Mouse (Mus musculus) CH12.LX (cell line): ENCODE measurements at regions not wholly inside any gene's neighbourhood (a gene's known extent, or its start where the extent isn't known, plus 50 kb on each side); places are given as distances from the start of the nearest gene placed in this dataset.

ENCODE experiments used
- CHD2 ChIP-seq: IDR thresholded peaks from 2 replicates; pipeline ENCODE4 v1.6.1; 2011; ENCODE audit warnings: low read length, improper control_type of control experiment
- CTCF ChIP-seq, 2 experiments: IDR thresholded peaks in 1 of 2; conservative IDR thresholded peaks in 1 of 2; 2 replicates each; pipeline ENCODE4 v1.5.1; 2011 to 2012; ENCODE audit warnings: low read depth in 2 of 2, low read length in 2 of 2, improper control_type of control experiment in 1 of 2, inconsistent platforms in 1 of 2, mild to moderate bottlenecking in 1 of 2, moderate library complexity in 1 of 2
- EP300 ChIP-seq: IDR thresholded peaks from 2 replicates; pipeline ENCODE4 v1.6.1; 2011; ENCODE audit warnings: low read length, improper control_type of control experiment
- GABPA ChIP-seq: IDR thresholded peaks from 2 replicates; pipeline ENCODE4 v1.6.1; 2012; ENCODE audit warnings: low read depth, low read length, improper control_type of control experiment, inconsistent platforms; ENCODE audit not compliant: insufficient replicate concordance
- HCFC1 ChIP-seq: IDR thresholded peaks from 2 replicates; pipeline ENCODE4 v1.6.1; 2012; ENCODE audit warnings: low read depth, mild to moderate bottlenecking, inconsistent platforms, low read length, improper control_type of control experiment
- MXI1 ChIP-seq: IDR thresholded peaks from 2 replicates; pipeline ENCODE4 v1.6.1; 2011; ENCODE audit warnings: mild to moderate bottlenecking, low read depth, low read length, improper control_type of control experiment
- NELFE ChIP-seq: IDR thresholded peaks from 2 replicates; pipeline ENCODE4 v1.6.1; 2011; ENCODE audit warnings: low read depth, low read length, improper control_type of control experiment
- POLR2A ChIP-seq: IDR thresholded peaks from 2 replicates; pipeline ENCODE4 v1.6.1; 2011; ENCODE audit warnings: low read depth, mild to moderate bottlenecking, improper control_type of control experiment, low read length
- POLR2AphosphoS2 ChIP-seq: IDR thresholded peaks from 2 replicates; pipeline ENCODE4 v1.6.1; 2011; ENCODE audit warnings: low read depth, low read length, improper control_type of control experiment
- SIN3A ChIP-seq: IDR thresholded peaks from 2 replicates; pipeline ENCODE4 v1.6.1; 2012; ENCODE audit warnings: low read length, improper control_type of control experiment, inconsistent platforms
- SMC3 ChIP-seq: IDR thresholded peaks from 2 replicates; pipeline ENCODE4 v1.6.1; 2011; ENCODE audit warnings: low read depth, low read length, improper control_type of control experiment
- TBP ChIP-seq: conservative IDR thresholded peaks from 2 replicates; pipeline ENCODE4 v1.6.1; 2011; ENCODE audit warnings: low read depth, low read length, improper control_type of control experiment
- ZC3H11A ChIP-seq: IDR thresholded peaks from 2 replicates; pipeline ENCODE4 v1.6.1; 2012; ENCODE audit warnings: low read depth, mild to moderate bottlenecking, inconsistent platforms, low read length, improper control_type of control experiment
- ZKSCAN1 ChIP-seq: IDR thresholded peaks from 2 replicates; pipeline ENCODE4 v1.6.1; 2012; ENCODE audit warnings: low read depth, inconsistent platforms, low read length, improper control_type of control experiment, borderline replicate concordance

DNA sequence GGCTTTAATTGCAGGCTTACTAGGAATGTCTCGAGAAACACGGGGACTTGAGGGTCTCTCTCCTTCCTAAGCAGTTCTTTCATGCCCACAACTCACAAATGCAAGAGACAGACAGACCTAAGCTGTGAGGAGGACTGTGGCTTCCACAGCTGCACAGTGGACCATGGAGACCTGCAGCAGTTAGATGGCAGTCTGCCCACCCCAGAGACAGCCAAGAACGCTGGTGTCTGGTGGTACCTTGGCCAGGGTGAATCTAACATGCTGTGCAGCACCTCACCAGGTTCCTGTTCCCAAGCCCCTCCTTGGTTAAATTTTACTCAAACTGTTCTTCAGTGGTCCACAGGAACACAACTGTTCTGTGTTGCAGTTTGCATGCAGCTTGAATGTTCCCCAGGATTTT is 61.3 kb upstream of the Bhlhe23 start:
- no peak for TF ChIP-seq MXI1
- TF ChIP-seq CTCF (conservative IDR thresholded peaks at IDR 0.05 in 1 of 2, IDR thresholded peaks at IDR 0.05 in 1 of 2; ENCODE audit: low read depth in 2 of 2, low read length in 2 of 2), result no peak
- TF ChIP-seq POLR2A, result no peak
- TF ChIP-seq GABPA, result no peak
- no peak for TF ChIP-seq SMC3
- no peak for TF ChIP-seq TBP
- no peak for TF ChIP-seq CHD2
- TF ChIP-seq ZKSCAN1, result no peak
- no peak for TF ChIP-seq EP300
- TF ChIP-seq SIN3A, result no peak
- no peak for TF ChIP-seq POLR2AphosphoS2
- TF ChIP-seq ZC3H11A, result no peak
- TF ChIP-seq HCFC1, result no peak
- TF ChIP-seq NELFE, result no peak
